Mouse (Mus musculus) olfactory bulb, adult 2 months (tissue): ENCODE results near the gene Camkmt.

Experiments
- CTCF ChIP-seq: fragments of 200-500 bp; IDR thresholded peaks from 2 replicates; pipeline ENCODE4 v1.5.1; 2012; ENCODE audit warnings: low read depth, mild to moderate bottlenecking, low read length, moderate library complexity; ENCODE audit not compliant: insufficient read depth
- POLR2A ChIP-seq: fragments of 200-500 bp; IDR thresholded peaks from 2 replicates; pipeline ENCODE4 v1.6.1; 2012; ENCODE audit warnings: mild to moderate bottlenecking, low read depth, low read length, moderate library complexity; ENCODE audit not compliant: insufficient read depth

- TF ChIP-seq CTCF (no peak), POLR2A (no peak)
These were observed 281.7 kb downstream of the Camkmt start for GRCm38 (mm10) chr17:85372076-85372475.
